Mouse (Mus musculus) stomach, embryonic 14.5 days (tissue): ENCODE measurements around the gene Snx8. TPM values are rescaled to one million over a fixed set of nuclear protein-coding genes. Genes with fewer than 3 reads are reported as not detected.

Experiments
- ATAC-seq: fragments of 200-750 bp; cut with Nextera tagmentation; 2 replicates; pipeline ENCODE4 v1.8.0; 2017; ENCODE audit warnings: low read depth, moderate TSS enrichment; ENCODE audit not compliant: insufficient number of reproducible peaks, insufficient read depth, low FRiP score
- H3K27ac ChIP-seq: fragments of 300-500 bp; sonication (generic); 2 replicates; pipeline ENCODE4 v1.5.1; 2014; ENCODE audit warnings: mild to moderate bottlenecking, low read length, moderate library complexity, mixed read lengths
- H3K27me3 ChIP-seq: fragments of 300-500 bp; sonication (generic); 2 replicates; pipeline ENCODE4 v1.6.1; 2014; ENCODE audit warnings: low read length, control low read depth, mixed read lengths; ENCODE audit not compliant: control insufficient read depth, insufficient read depth
- H3K36me3 ChIP-seq: fragments of 300-500 bp; sonication (generic); 2 replicates; pipeline ENCODE4 v1.6.1; 2014; ENCODE audit warnings: mild to moderate bottlenecking, control low read depth, low read length, moderate library complexity, mixed read lengths; ENCODE audit not compliant: control insufficient read depth, insufficient read depth
- H3K4me1 ChIP-seq: fragments of 300-500 bp; sonication (generic); 2 replicates; pipeline ENCODE4 v1.6.1; 2014; ENCODE audit warnings: low read length, control low read depth, mixed read lengths; ENCODE audit not compliant: control insufficient read depth, insufficient read depth
- H3K4me2 ChIP-seq: fragments of 300-500 bp; sonication (generic); replicated peaks from 2 replicates; pipeline ENCODE4 v1.6.1; 2014; ENCODE audit warnings: low read depth, low read length, control low read depth
- H3K4me3 ChIP-seq: fragments of 300-500 bp; sonication (generic); 2 replicates; pipeline ENCODE4 v1.5.1; 2014; ENCODE audit warnings: low read depth, low read length, control low read depth
- H3K9ac ChIP-seq: fragments of 300-500 bp; sonication (generic); replicated peaks from 2 replicates; pipeline ENCODE4 v1.6.1; 2014; ENCODE audit warnings: low read depth, mild to moderate bottlenecking, control low read depth, low read length, moderate library complexity, mixed read lengths
- H3K9me3 ChIP-seq: fragments of 300-500 bp; sonication (generic); 2 replicates; pipeline ENCODE4 v1.6.1; 2016; ENCODE audit warnings: low read depth, low read length, control low read depth; ENCODE audit not compliant: control insufficient read depth
- WGBS: fragments of 180-500 bp; shearing (Covaris S2); extraction: QIAGEN DNeasy Blood & Tissue Kit; methylation state at CpG from one replicate; pipeline ENCODE4 v1.1.7; 2014; 5-methylcytosine and 5-hydroxymethylcytosine counted together
- polyA plus RNA-seq: library from polyadenylated mRNA; unstranded; fragments of >200 nt; fragmentation: Nextera tagmentation; extraction: Ambion mirVana; gene quantifications from 2 replicates; pipeline ENCODE4 v1.2.1, GENCODE M21; 2014

Gene Snx8
- polyA plus RNA-seq, result 8.3 and 9.1 TPM in 2 replicates

DNA sequence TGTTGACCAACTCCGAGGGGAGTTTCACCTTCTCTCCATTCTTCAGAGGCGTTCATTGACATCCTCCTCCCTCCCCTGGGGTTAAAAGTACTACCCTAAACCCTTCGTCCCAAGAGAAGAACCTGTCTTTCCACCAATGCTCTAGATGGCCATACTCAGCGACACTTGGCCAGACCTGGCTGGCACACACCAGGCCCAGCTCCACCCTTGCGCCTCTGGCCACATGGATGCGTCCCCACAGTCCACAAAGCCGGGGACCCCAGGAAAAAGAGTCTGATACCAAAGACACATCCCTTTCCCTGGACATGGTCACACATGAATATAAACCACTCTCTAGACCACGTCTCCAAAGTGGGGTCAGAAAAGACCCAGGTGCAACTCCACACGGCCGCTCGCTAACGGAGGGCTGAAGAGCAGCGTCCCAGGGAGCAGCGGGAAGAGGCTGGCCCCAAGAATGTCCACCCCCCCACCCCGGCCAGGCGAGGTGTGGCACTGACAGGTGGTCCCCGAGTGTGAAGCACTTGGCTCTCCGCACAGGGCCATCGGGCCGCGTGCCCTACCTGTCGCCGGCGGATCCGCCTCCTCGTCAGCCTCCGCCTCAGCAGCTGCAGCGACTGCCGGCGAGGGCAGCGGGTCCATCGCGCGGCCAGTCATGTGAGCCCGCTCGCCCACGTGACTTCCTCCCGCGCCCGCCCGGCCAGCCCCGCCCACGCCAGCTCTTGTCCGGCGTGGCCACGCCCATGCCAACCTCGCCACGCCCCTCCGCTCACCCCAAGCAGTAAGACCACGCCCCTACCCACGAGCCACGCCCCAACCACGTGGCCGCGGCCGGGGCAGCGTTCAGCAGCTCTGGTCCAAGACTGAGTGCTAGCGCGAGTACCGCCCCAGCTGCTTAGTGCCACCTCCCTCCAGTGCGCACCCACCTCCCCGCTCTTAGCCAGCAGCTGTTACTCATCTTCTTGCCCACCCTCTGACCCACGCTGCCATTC, at the start of gene Snx8:
Gene Snx8, minus strand, starts transcription at position 675 of the 989 bp plus-strand sequence.
- Histone ChIP-seq H3K27ac (no peak within 1 kb of the TSS), H3K4me2 (peak within 1 kb of the TSS; percentile 96), H3K27me3 (no peaks in the 10 kb centered on the region; the same call in 1 of the 2 replicates), H3K4me1 (peaks cover 8% of the 10 kb centered on the region; the same call in 1 of the 2 replicates), H3K36me3 (no peaks in the 10 kb centered on the region), H3K4me3 (peak within 1 kb of the TSS; percentile 66), H3K9ac (peak within 1 kb of the TSS; percentile 57), H3K9me3 (no peaks in the 10 kb centered on the region)
- peak; percentile 91 for ATAC-seq
- under 1% methylated on average over 63 of the region's 63 CpGs for WGBS

DNA sequence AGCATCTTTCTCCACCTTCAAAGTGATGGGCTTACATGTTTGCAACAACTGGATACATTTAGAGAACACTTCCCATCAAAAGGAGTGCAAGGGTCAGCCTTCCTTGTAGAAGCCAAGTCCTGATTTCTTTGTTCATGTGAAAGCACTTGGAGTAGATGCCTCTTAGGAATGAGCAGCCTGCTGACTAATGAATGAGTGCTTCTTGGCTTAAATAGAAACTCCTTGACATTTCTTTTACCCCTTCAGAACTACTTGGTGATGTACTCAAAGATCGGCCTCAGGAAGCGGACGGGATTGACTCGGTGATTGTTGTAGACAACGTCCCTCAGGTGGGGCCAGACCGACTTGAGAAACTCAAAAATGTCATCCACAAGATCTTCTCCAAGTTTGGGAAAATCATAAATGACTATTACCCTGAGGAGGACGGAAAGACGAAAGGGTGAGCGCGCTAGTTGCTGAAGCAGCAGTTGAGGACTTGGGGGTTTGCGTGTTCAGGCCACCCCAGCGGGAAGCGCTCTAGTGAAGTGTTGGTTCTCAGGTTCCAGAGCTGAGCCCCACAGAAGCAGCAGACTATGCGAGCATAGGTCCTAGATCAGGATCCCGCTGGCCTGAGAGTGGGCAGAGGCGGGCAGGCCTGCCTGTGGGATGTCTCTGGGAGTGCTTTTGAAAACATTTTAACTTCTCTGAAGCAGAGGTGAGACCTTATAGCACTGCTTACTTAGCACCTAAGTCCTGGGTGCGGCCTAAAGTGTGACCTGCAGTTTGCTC, 36.1 kb upstream of the Snx8 start:
- no peaks in the 10 kb centered on the region for H3K27me3 ChIP-seq
- 93% methylated on average over 17 of the region's 17 CpGs for WGBS
- ATAC-seq, result no peak
- no peak overlapping the region for H3K4me3 ChIP-seq
- H3K36me3 ChIP-seq, result peaks cover 56% of the 10 kb centered on the region
- H3K4me2 ChIP-seq, result no peak overlapping the region
- H3K27ac ChIP-seq, result no peak overlapping the region
- no peak overlapping the region for H3K9ac ChIP-seq
- H3K9me3 ChIP-seq, result no peaks in the 10 kb centered on the region
- H3K4me1 ChIP-seq, result peaks cover 14% of the 10 kb centered on the region

DNA sequence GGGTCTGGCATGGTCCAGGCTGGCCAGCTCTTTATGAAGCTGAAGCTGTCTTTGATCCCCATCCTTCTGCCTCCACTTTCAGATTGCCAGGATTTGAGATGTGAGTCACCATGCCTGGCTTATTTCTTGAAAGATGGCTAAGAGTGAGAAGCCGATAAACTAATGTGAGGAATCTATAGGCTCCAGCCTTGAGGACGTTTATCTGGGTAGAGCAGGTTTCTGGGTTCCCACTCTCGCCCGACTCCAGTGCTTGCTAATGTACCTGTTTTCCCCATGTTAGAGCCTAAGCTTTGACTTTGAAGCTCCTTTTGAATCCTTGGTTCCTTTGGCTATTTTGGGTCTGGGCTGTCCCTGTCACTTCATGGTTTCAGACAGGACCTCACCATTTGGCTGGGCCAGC, 31.6 kb upstream of the Snx8 start:
- no peak for ATAC-seq
- Histone ChIP-seq H3K27ac (no peak overlapping the region), H3K4me1 (peaks cover 14% of the 10 kb centered on the region), H3K4me3 (peak overlapping the region; percentile 95), H3K9me3 (no peaks in the 10 kb centered on the region), H3K36me3 (peaks cover 15% of the 10 kb centered on the region; the same call in 1 of the 2 replicates), H3K27me3 (no peaks in the 10 kb centered on the region), H3K4me2 (peak overlapping the region; percentile 83), H3K9ac (peak overlapping the region; percentile 96)
- 52% methylated on average over 4 of the region's 4 CpGs for WGBS

DNA sequence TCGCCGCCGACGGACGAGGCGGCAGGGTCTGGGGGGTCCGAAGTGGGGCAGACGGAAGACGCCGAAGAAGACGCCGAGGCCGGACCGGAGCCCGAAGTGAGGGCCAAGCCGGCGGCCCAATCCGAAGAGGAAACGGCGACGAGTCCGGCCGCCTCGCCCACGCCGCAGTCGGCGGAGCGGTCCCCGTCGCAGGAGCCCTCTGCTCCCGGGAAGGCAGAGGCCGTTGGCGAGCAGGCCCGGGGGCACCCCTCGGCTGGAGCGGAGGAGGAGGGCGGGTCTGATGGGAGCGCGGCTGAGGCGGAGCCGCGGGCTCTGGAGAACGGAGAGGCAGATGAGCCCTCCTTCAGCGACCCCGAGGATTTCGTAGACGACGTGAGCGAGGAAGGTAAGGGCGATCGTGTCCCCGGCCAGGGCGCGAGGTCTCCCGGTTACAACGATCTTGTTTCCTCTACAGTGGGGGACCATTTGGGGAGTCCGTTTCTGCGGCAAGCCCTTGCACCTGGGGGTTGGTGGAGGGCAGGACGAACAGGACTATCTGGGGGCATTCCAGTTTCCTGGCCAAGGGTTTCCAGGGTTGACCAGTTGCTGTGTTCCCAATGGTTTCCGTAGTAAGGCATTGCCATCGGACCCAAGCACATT, 30.5 kb upstream of the Snx8 start:
- Histone ChIP-seq H3K9me3 (no peaks in the 10 kb centered on the region), H3K9ac (peak overlapping the region; percentile 96), H3K4me3 (peak overlapping the region; percentile 95), H3K36me3 (peaks cover 9% of the 10 kb centered on the region; the same call in 1 of the 2 replicates), H3K27ac (peak overlapping the region; percentile 72; the same call in 1 of the 2 replicates), H3K27me3 (no peaks in the 10 kb centered on the region), H3K4me1 (peaks cover 14% of the 10 kb centered on the region), H3K4me2 (peak overlapping the region; percentile 83)
- peak; percentile 39; the same call in 1 of the 2 replicates for ATAC-seq
- WGBS, result 0% methylated on average over 62 of the region's 62 CpGs

DNA sequence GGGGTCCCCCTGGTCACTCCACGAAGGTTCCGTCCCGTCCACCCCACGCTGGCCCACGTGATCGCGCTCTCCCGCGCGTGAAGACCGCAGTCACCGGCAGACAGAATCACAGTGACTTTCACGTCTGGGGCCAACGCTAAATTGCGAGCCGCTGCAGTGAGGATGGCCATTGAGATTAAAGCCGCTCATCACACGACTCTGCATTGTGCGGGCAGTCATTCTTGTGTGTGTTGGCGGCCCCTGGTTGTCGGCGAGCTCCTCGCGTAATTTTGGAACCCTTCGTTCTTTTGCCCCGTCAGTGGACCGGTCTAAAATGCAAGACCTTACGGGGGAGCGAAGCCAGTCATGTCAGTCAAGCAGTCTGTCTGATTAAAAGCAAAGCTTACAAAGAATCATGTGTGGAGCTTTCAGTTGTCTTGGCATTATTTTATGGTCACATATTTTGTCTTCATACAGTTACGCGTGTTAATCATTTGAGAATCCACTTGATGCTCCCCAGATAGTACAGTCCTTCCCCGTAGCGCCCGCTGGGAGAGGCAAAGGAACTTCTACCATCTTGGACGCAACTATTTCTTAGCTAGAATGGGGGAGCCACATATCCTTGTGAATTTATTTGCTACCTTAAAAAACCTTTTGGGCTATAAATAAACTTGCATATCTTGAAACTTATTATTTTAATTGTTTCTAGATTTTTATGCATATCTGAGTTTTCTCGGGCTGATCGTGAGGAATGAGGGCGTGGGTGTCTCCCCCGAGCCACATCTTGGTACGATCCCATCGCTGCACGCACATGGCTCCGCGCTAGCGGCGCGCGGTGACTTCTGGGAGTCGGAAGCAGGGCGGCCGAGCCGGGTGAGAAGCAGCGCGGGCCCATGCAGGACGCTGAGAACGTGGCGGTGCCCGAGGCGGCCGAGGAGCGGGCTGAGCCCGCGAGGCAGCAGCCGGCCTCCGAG, 29.7 kb upstream of the Snx8 start, which contains the start of gene Eif3b:
Gene Eif3b, plus strand, starts transcription at position 840 of the 953 bp plus-strand sequence.
- peak within 1 kb of the TSS; percentile 84 for H3K27ac ChIP-seq
- peak within 1 kb of the TSS; percentile 83 for H3K4me2 ChIP-seq
- H3K9ac ChIP-seq, result peak within 1 kb of the TSS; percentile 96
- WGBS, result under 1% methylated on average over 65 of the region's 65 CpGs
- H3K4me1 ChIP-seq, result peaks cover 14% of the 10 kb centered on the region
- no peaks in the 10 kb centered on the region for H3K27me3 ChIP-seq
- H3K9me3 ChIP-seq, result no peaks in the 10 kb centered on the region
- peaks cover 9% of the 10 kb centered on the region; the same call in 1 of the 2 replicates for H3K36me3 ChIP-seq
- H3K4me3 ChIP-seq, result peak within 1 kb of the TSS; percentile 95
- peak; percentile 90 for ATAC-seq

DNA sequence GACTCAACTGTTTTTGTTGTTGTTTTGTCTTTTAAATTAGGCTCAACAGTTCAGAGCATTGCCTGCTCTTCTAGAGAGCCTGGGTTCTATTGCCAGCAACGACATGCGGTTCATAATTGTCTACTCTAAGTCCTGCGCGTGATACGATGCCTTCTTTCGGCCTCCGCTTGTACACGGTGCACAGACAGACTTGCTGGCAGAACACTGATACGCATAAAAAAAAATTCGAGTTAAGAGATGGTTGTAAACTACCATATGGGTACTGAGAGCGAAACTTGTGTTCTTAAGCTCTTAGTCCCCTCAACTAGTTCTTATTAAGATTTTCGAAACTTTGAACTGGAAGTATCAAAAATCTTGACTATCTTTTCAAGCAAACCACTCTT, 29.0 kb upstream of the Snx8 start:
- Histone ChIP-seq H3K4me3 (peak overlapping the region; percentile 95), H3K9ac (peak overlapping the region; percentile 49), H3K27me3 (no peaks in the 10 kb centered on the region), H3K4me1 (peaks cover 14% of the 10 kb centered on the region), H3K27ac (peak overlapping the region; percentile 84), H3K36me3 (peaks cover 9% of the 10 kb centered on the region; the same call in 1 of the 2 replicates), H3K9me3 (no peaks in the 10 kb centered on the region), H3K4me2 (peak overlapping the region; percentile 83)
- under 1% methylated on average over 12 of the region's 12 CpGs for WGBS
- no peak for ATAC-seq

DNA sequence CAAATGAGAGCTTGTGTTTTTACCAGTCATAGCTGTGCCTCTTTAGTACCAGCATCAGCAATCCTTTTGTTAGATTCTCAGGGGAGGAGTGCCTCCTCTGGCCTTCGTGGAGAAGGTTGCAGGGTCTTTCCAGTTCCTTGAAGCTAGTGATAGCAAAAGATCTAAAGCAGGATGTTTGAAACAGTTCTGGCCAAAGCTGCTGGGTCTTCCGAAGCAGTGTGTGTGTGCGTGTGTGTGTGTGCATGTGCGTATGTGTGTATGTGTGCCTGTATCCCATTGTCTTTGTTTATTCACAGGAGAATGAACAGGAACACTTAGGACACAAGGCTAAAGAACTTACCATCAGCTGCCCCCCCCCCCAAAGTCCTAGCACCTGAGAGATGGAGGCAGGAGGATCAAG, 25.6 kb upstream of the Snx8 start:
- Histone ChIP-seq H3K4me2 (no peak overlapping the region), H3K4me3 (no peak overlapping the region), H3K27me3 (no peaks in the 10 kb centered on the region), H3K27ac (no peak overlapping the region), H3K4me1 (no peaks in the 10 kb centered on the region), H3K36me3 (no peaks in the 10 kb centered on the region), H3K9me3 (no peaks in the 10 kb centered on the region), H3K9ac (no peak overlapping the region)
- ATAC-seq, result no peak
- 64% methylated on average over 4 of the region's 4 CpGs for WGBS
